Mouse (Mus musculus): ENCODE results near the gene Lrrc56.

GRCm38 (mm10) chr7:141230570-141230969 lies 36.6 kb downstream of the Lrrc56 start:
- TF ChIP-seq CTCF (IDR thresholded peaks at IDR 0.05; ENCODE audit: control insufficient read depth, insufficient read depth, insufficient read length) (no peak), MYOG (IDR thresholded peaks at IDR 0.05; ENCODE audit: control insufficient read depth, extremely low read depth, insufficient read length) (no peak), MAX (IDR thresholded peaks at IDR 0.05) (no peak), USF1 (IDR thresholded peaks at IDR 0.05; ENCODE audit: low read depth) (no peak), FOSL1 (IDR thresholded peaks at IDR 0.05; ENCODE audit: insufficient read depth, low read length, poor library complexity, severe bottlenecking) (no peak), CEBPB (IDR thresholded peaks at IDR 0.05; ENCODE audit: low read depth) (no peak), MYOD1 (IDR thresholded peaks at IDR 0.05; ENCODE audit: control insufficient read depth, insufficient read length, low read depth) (no peak)
